Mouse (Mus musculus): Measurements from ENCODE around the gene L3mbtl3. TPM values are rescaled to one million over a fixed set of nuclear protein-coding genes. Genes with fewer than 3 reads are reported as not detected.

Gene L3mbtl3
- total and polyA plus RNA-seq, 3 experiments = 1.8 to 3.5 TPM; not detected in 1

DNA sequence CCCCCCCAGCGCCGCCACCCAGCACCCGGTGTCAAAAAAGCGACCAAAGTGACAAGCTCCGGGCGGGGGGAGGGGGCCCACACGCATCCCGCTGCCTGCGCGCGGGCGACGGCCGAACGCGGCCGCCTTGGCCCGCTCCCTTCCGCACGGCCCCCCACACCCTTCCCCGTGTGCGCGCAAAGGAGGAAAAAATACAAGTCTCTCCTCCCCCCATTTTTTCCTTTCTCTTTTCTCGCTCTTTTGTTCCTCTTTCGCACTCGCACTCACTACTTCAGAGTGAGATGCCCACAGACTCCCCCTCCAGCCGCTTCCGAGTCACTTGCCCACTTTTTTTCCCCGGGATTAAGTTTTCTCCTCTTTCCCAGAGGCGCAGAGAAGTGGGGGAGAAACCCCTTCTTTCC lies 420 bp downstream of the L3mbtl3 start:
- no peaks in the 10 kb centered on the region for H3K36me3 ChIP-seq (ENCODE audit: control insufficient read depth in 1 of 2, insufficient read depth in 2 of 2, low read length in 2 of 2)
- DNase-seq (ENCODE audit: low read depth, low spot score) = peak; percentile 58
- no peaks in the 10 kb centered on the region for H3K27me3 ChIP-seq (ENCODE audit: control insufficient read depth in 1 of 2, insufficient read depth in 2 of 2, low read length in 2 of 2)
- H3K4me1 ChIP-seq (ENCODE audit: control insufficient read depth in 1 of 2, insufficient read depth in 2 of 2, low read length in 2 of 2) = no peaks in the 10 kb centered on the region
- H3K9me3 ChIP-seq (replicated peaks; ENCODE audit: insufficient read depth, low read length) = no peaks in the 10 kb centered on the region
- peak overlapping the region; percentile 63 for H3K27ac ChIP-seq (ENCODE audit: control insufficient read depth, low read depth, low read length)
- peak overlapping the region; percentile 68 for H3K9ac ChIP-seq (ENCODE audit: control insufficient read depth, low read depth, low read length, poor library complexity, severe bottlenecking)
- no peak for TF ChIP-seq KAT2A (conservative IDR thresholded peaks at IDR 0.05; ENCODE audit: low read depth, low read length)
- TF ChIP-seq BHLHE40 (IDR thresholded peaks at IDR 0.05; ENCODE audit: borderline replicate concordance, low read depth, low read length) = no peak
- no peak for TF ChIP-seq NRF1 (IDR thresholded peaks at IDR 0.05; ENCODE audit: insufficient read depth, low read depth, low read length, poor library complexity, severe bottlenecking)
- H3K79me2 ChIP-seq (ENCODE audit: control insufficient read depth, insufficient read depth, low read length, poor library complexity) = peaks cover 7% of the 10 kb centered on the region; the same call in 1 of the 2 replicates
- peak overlapping the region; percentile 72 to 89 for H3K4me3 ChIP-seq (ENCODE audit: control insufficient read depth in 1 of 2, insufficient read depth in 1 of 2, low read depth in 2 of 2, low read length in 2 of 2)

DNA sequence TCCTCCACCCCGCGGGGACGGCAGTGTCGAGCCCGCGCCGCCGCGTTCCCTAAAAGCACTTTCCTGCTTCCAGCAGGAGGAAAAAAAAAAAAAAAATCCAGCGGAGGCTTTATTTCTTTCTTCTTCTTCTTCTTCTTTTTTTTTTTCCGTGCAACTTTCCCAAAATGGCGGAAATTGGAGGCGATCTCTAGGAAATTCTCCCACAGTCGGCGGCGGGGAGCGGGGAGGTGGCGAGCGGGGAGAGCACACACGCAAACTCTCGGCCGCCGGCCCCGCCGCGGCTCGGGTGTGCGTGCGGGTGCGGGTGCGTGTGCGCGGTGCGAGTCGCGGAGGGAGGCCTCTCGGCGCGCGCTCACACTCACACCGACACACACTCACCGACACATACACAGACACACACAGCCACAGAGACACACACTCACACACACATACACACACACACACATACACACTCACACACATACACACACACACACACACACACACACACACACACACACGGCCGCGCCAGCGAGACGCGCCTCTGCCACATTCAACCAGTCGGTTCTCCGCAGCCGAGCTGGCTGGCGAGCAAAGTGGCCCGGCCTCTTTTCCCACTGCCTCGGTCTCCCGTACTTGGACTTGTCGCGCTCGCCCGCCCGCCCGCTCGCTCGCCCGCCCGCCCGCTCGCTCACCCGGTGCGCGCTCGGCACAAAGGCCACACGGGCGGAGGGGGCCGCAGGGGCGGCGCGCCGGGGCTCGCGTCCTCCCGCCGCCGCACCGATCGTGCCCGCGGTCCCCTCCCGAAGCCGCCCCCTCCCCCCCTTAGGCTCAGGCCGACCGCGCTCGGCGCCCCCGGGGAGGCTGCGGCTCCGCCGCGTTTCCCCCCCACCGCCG lies 1.1 kb downstream of the L3mbtl3 start:
- Histone ChIP-seq H3K36me3 (ENCODE audit: control insufficient read depth in 1 of 2, insufficient read depth in 2 of 2, low read length in 2 of 2) (no peaks in the 10 kb centered on the region), H3K9ac (ENCODE audit: control insufficient read depth, low read depth, low read length, poor library complexity, severe bottlenecking) (peak overlapping the region; percentile 80), H3K27ac (ENCODE audit: control insufficient read depth, low read depth, low read length) (peak overlapping the region; percentile 25), H3K27me3 (ENCODE audit: control insufficient read depth in 1 of 2, insufficient read depth in 2 of 2, low read length in 2 of 2) (no peaks in the 10 kb centered on the region), H3K79me2 (ENCODE audit: control insufficient read depth, insufficient read depth, low read length, poor library complexity) (peaks cover 7% of the 10 kb centered on the region; the same call in 1 of the 2 replicates), H3K4me1 (ENCODE audit: control insufficient read depth in 1 of 2, insufficient read depth in 2 of 2, low read length in 2 of 2) (no peaks in the 10 kb centered on the region), H3K9me3 (replicated peaks; ENCODE audit: insufficient read depth, low read length) (no peaks in the 10 kb centered on the region), H3K4me3 (ENCODE audit: control insufficient read depth in 1 of 2, insufficient read depth in 1 of 2, low read depth in 2 of 2, low read length in 2 of 2) (peak overlapping the region; percentile 35 to 89)
- TF ChIP-seq SIN3A (IDR thresholded peaks at IDR 0.05; ENCODE audit: low read length) (no peak), UBTF (IDR thresholded peaks at IDR 0.05; ENCODE audit: borderline replicate concordance, insufficient read depth, low read depth, low read length) (no peak), ZNF384 (IDR thresholded peaks at IDR 0.05; ENCODE audit: low read depth, low read length) (peak; percentile 52; the same call in 1 of the 2 replicates), POLR2AphosphoS5 (IDR thresholded peaks at IDR 0.05; ENCODE audit: borderline replicate concordance, low read depth, low read length) (no peak; the same call in 1 of the 2 replicates), MYB (IDR thresholded peaks at IDR 0.05; ENCODE audit: low read depth, low read length) (no peak), CTCF (IDR thresholded peaks at IDR 0.05 in 2 of 3, conservative IDR thresholded peaks at IDR 0.05 in 1 of 3; ENCODE audit: control insufficient read depth in 1 of 3, insufficient read depth in 1 of 3, low read depth in 2 of 3, low read length in 3 of 3, poor library complexity in 1 of 3, severe bottlenecking in 1 of 3) (no peak), POLR2A (IDR thresholded peaks at IDR 0.05; ENCODE audit: control insufficient read depth in 1 of 2, insufficient read depth in 1 of 2, low read depth in 1 of 2, low read length in 2 of 2, poor library complexity in 1 of 2) (no peak)
- DNase-seq (ENCODE audit: low read depth, low spot score) = peak; percentile 43

GRCm38 (mm10) chr10:26373951-26374435 lies 1.8 kb downstream of the L3mbtl3 start:
- Histone ChIP-seq H3K4me1 (ENCODE audit: control insufficient read depth in 1 of 2, insufficient read depth in 2 of 2, low read length in 2 of 2) (no peaks in the 10 kb centered on the region), H3K9me3 (replicated peaks; ENCODE audit: insufficient read depth, low read length) (no peaks in the 10 kb centered on the region), H3K27me3 (ENCODE audit: control insufficient read depth in 1 of 2, insufficient read depth in 2 of 2, low read length in 2 of 2) (no peaks in the 10 kb centered on the region), H3K36me3 (ENCODE audit: control insufficient read depth in 1 of 2, insufficient read depth in 2 of 2, low read length in 2 of 2) (no peaks in the 10 kb centered on the region), H3K9ac (ENCODE audit: control insufficient read depth, low read depth, low read length, poor library complexity, severe bottlenecking) (peak overlapping the region; percentile 80), H3K4me3 (ENCODE audit: control insufficient read depth in 1 of 2, insufficient read depth in 1 of 2, low read depth in 2 of 2, low read length in 2 of 2) (peak overlapping the region; percentile 35 to 89), H3K27ac (ENCODE audit: control insufficient read depth, low read depth, low read length) (peak overlapping the region; percentile 45), H3K79me2 (ENCODE audit: control insufficient read depth, insufficient read depth, low read length, poor library complexity) (peaks cover 7% of the 10 kb centered on the region; the same call in 1 of the 2 replicates)
- DNase-seq (ENCODE audit: low read depth, low spot score) = peak; percentile 44
- TF ChIP-seq TBP (IDR thresholded peaks at IDR 0.05; ENCODE audit: low read depth, low read length) (no peak), HCFC1 (IDR thresholded peaks at IDR 0.05; ENCODE audit: low read depth, low read length) (no peak), RAD21 (IDR thresholded peaks at IDR 0.05; ENCODE audit: low read depth, low read length) (no peak), MAFK (IDR thresholded peaks at IDR 0.05; ENCODE audit: borderline replicate concordance, low read depth, low read length) (no peak), ELF1 (IDR thresholded peaks at IDR 0.05; ENCODE audit: low read depth, low read length) (no peak), ZMIZ1 (IDR thresholded peaks at IDR 0.05; ENCODE audit: low read depth, low read length) (no peak), MAX (IDR thresholded peaks at IDR 0.05; ENCODE audit: low read length) (no peak), USF2 (IDR thresholded peaks at IDR 0.05; ENCODE audit: borderline replicate concordance in 1 of 2, insufficient read depth in 1 of 2, low read depth in 1 of 2, low read length in 2 of 2) (no peak), ZKSCAN1 (IDR thresholded peaks at IDR 0.05; ENCODE audit: low read depth, low read length) (no peak), MEF2A (IDR thresholded peaks at IDR 0.05; ENCODE audit: extremely low read depth, insufficient replicate concordance, low read depth, low read length, poor library complexity, severe bottlenecking) (no peak)

All from MEL (cell line).